Mouse (Mus musculus) erythroblast, embryonic 14.5 days (primary cell): Measurements from ENCODE around the gene Preb.

Experiments
- GATA1 ChIP-seq: IDR thresholded peaks from 2 replicates; pipeline ENCODE4 v1.6.1; 2012; ENCODE audit warnings: low read length, inconsistent platforms, mixed read lengths
- TAL1 ChIP-seq: IDR thresholded peaks from 3 replicates; pipeline ENCODE4 v1.6.1; 2012; ENCODE audit warnings: low read length, inconsistent platforms, mixed read lengths

DNA sequence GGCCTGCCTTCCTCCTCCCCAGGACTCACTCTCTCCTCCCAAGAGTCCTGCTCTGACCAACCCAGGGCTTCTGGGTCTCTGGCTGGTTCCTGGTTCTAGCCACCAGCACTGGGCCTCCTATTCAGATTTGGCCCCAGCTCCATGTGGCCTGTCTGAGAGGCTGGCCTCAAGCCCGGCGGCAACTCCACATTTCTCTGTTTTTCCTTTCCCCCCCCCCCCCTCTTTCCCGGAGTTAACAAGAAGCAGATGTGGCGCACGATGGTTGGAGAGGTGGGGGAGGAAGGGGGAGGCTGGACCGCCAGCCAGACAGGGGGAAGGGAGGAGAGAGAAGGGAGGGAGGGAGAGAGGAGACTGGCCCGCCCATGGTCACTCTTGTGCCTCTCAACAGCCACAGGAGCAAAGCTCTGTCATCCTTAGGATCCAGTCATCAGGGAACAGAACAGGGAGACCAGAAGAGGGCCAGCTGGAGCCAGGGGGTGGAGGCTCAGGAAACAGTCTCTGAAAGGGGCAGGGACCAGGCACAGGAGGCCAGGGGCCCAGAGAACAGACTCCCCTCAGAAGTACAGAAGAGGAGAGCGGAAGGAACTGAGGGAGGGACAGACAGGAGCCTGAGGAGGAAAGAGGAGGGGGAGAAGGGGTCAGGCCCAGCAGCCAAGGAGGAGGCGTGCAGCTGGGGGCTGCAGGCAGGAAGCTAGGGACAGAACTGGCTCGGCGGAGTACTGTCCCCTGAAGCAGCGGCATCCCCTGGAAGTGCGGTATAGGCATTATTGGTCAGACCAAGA, 46.9 kb downstream of the Preb start, which contains the start of gene Emilin1:
- TF ChIP-seq GATA1: no peak
- no peak for TF ChIP-seq TAL1
